Mouse (Mus musculus): ENCODE measurements around the gene Spen.

DNA sequence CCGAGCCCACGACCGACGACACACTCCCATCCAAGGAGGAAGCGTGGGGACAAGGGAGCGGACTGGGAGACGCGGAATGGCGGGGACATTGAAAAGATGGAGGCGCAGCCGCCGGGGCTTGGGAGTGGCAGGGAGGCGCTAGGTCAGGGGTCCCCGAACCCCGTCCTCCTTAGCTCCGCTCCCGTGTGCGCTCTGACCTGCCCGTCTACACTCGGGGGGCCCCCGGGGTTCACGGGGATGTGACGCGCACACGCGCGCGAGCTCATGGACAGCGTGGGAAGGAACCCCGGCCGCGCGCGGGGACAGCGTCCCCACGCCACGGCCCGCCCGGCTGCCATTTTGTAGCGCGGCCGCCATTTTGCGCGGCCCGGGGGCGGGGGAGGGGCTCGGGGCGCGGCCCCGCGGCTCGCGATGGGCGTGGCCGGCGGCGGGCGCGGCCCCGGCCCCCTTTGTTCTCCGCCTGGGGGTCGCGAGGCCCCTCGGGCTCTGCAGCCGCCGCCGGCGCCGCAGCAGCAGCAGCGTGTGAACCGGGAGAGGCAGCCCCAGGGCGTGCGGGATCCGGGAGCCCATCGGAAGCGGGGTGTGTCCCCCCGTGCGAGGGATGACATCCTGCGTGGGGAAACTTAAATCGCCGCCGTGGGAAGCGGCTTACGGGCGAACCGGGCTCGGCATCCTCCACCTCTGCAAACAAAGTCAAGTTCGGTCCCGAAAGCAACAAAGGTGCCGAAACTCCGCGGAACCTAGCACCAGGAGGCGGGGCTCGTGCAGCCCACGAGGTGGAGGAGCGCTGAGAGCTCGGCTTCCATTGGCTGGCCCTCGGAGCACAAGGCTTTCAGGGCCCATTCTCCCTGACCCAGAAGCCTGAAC lies 8.2 kb upstream of the Spen start:
- TF ChIP-seq CTCF (IDR thresholded peaks at IDR 0.05) (no peak; the same call in 1 of the 2 replicates), EP300 (IDR thresholded peaks at IDR 0.05) (no peak)
